ENCODE assay signal across 9 mouse cellular contexts in the genomic region with DNA sequence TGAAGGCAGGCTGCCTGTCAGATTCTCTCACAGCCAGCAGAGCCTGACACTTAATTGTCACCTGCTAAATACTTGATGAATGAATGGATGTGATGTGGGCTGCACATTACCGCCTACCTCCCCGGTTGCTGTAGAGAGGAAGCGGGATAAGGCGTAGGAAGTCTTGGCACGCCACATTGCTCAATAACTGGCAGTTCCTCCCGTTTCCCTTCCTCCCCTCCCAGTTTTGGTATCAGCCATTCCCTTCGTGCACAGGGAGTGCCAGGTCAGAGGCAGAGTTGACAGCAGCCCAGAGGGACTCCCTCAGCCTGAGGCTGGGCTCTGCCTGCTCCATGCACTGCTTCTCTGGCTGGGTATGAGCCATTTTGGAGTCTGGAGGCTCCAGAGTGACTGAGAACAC. TPM values are rescaled to one million over a fixed set of nuclear protein-coding genes. Genes with fewer than 3 reads are reported as not detected.
DNase-seq lines count a peak whose midpoint lies in the region; ATAC-seq and TF ChIP-seq lines count a peak whose summit lies in the region.
"Had no signal": no experiment of that assay in that cellular context is flagged by ENCODE, and none has a peak within 500 bp of the region (broad histone marks: within the 10 kb centered on the region; RNA-seq: fewer than 3 reads in every experiment).

No protein-coding gene starts in this region.

- ATAC-seq in common myeloid progenitor, adult 5-6 weeks (replicated peaks; ENCODE audit: low read depth, poor library complexity, severe bottlenecking): 0 out of 2 replicates have a peak, but pooled peaks have one; percentile 17
- no peak for ATAC-seq in kidney, embryonic 16.5 days (ENCODE audit: low FRiP score, low TSS enrichment)

- H3K4me3 ChIP-seq in kidney, embryonic 16.5 days (ENCODE audit: low read length): no peak overlapping the region
- H3K4me3 ChIP-seq in kidney, adult 2 months (ENCODE audit: insufficient read depth, low read depth, low read length): no peak overlapping the region
- no peak overlapping the region for H3K4me3 ChIP-seq in limb, embryonic 10.5 days
- H3K4me3 ChIP-seq: limb, embryonic 15.5 days had no signal

- 59% methylated on average over 7 of the region's 7 CpGs for WGBS in kidney, embryonic 16.5 days
- WGBS in kidney, adult 2 months: 48% methylated on average over 7 of the region's 7 CpGs
- WGBS in limb, embryonic 10.5 days: 84% methylated on average over 7 of the region's 7 CpGs

- TF ChIP-seq CTCF in kidney, adult 2 months (conservative IDR thresholded peaks at IDR 0.05; ENCODE audit: insufficient read depth, insufficient read length, low read depth, low read length): no peak

- H3K4me1 ChIP-seq in kidney, embryonic 16.5 days (ENCODE audit: insufficient read depth, low read length): peaks cover 29% of the 10 kb centered on the region
- no peaks in the 10 kb centered on the region for H3K4me1 ChIP-seq in kidney, adult 2 months (ENCODE audit: control insufficient read depth, insufficient read depth, low read length)
- 0 out of 2 replicates have a peak, but pooled peaks cover 3% of the 10 kb centered on the region for H3K4me1 ChIP-seq in limb, embryonic 10.5 days

- H3K9ac ChIP-seq in kidney, embryonic 16.5 days (replicated peaks; ENCODE audit: low read length): no peak overlapping the region
- H3K9ac ChIP-seq: limb, embryonic 15.5 days had no signal

- DNase-seq in gastrocnemius, adult 8-10 months (ENCODE audit: low spot score in 2 of 2): peak; percentile 30 to 33
- DNase-seq in gastrocnemius, postnatal 4 days (ENCODE audit: low spot score in 2 of 2): no peak
- peak; percentile 54 to 61 for DNase-seq in heart, postnatal 14 days
- DNase-seq in lung, postnatal 14 days: peak; percentile 44
- DNase-seq in kidney, adult 2 months: no peak
- no peak for DNase-seq in limb, embryonic 10.5 days (ENCODE audit: low spot score)

- intact Hi-C loops in heart, postnatal 14 days (cut with DNase I): no loop called here

- no peaks in the 10 kb centered on the region for H3K36me3 ChIP-seq in kidney, embryonic 16.5 days (ENCODE audit: insufficient read depth, low read length)
- H3K36me3 ChIP-seq in kidney, adult 2 months (ENCODE audit: control insufficient read depth, insufficient read depth, low read length): no peaks in the 10 kb centered on the region
- no peaks in the 10 kb centered on the region for H3K36me3 ChIP-seq in limb, embryonic 10.5 days
- H3K36me3 ChIP-seq: limb, embryonic 15.5 days had no signal

- H3K9me3 ChIP-seq in kidney, embryonic 16.5 days (ENCODE audit: low read length): no peaks in the 10 kb centered on the region
- no peaks in the 10 kb centered on the region for H3K9me3 ChIP-seq in limb, embryonic 10.5 days (replicated peaks)
- H3K9me3 ChIP-seq: limb, embryonic 15.5 days had no signal

- H3K27me3 ChIP-seq in kidney, embryonic 16.5 days (ENCODE audit: insufficient read depth, low read length): no peaks in the 10 kb centered on the region
- H3K27me3 ChIP-seq in kidney, adult 2 months (replicated peaks; ENCODE audit: control insufficient read depth, insufficient read depth, low read length): no peaks in the 10 kb centered on the region
- H3K27me3 ChIP-seq in limb, embryonic 10.5 days (ENCODE audit: low read depth, poor library complexity, severe bottlenecking): no peaks in the 10 kb centered on the region
- H3K27me3 ChIP-seq: limb, embryonic 15.5 days had no signal

- no peak for TF ChIP-seq POLR2A in kidney, adult 2 months (IDR thresholded peaks at IDR 0.05; ENCODE audit: low read depth, low read length)

- no peak overlapping the region for H3K27ac ChIP-seq in kidney, embryonic 16.5 days (ENCODE audit: low read length)
- no peak overlapping the region for H3K27ac ChIP-seq in kidney, adult 2 months (ENCODE audit: insufficient read depth, low read depth, low read length)
- H3K27ac ChIP-seq in limb, embryonic 10.5 days: no peak overlapping the region
- H3K27ac ChIP-seq: limb, embryonic 15.5 days had no signal

- H3K4me2 ChIP-seq in kidney, embryonic 16.5 days (replicated peaks; ENCODE audit: low read depth, low read length): no peak overlapping the region
- H3K4me2 ChIP-seq: limb, embryonic 15.5 days had no signal

RNA-seq across cellular contexts. Expression of a gene that starts 53.1 kb away (rescaled TPM):
- total RNA-seq in gastrocnemius, adult 8-10 months (2022): under 1 TPM in 2 of 4 experiments, not detected in 2; 0.15 to 0.27 TPM
- total RNA-seq in gastrocnemius, postnatal 4 days (2021): 1 to 10 TPM; 1.4 to 2.0 TPM
- total RNA-seq in common myeloid progenitor, adult 5-6 weeks (2017): not detected in 2 replicates
- total RNA-seq in heart, postnatal 14 days (2021): not detected
- 3.0 and 3.5 TPM in 2 replicates for polyA plus RNA-seq in kidney, embryonic 16.5 days (2015; fragmentation: Nextera tagmentation; extraction: Ambion mirVana)
- polyA plus RNA-seq in kidney, adult 2 months (2012; rRNA removed): 1.2 and 1.8 TPM in 2 replicates
- polyA plus RNA-seq in limb, embryonic 10.5 days (2016; fragmentation: Nextera tagmentation; extraction: Ambion mirVana): 6.5 and 13.5 TPM in 2 replicates

Comparison
In these comparisons a context has a peak if more than half of its experiments do, and no peak if none do; other contexts are left out.
1. DNase-seq: peak in gastrocnemius, adult 8-10 months (2 of 2), heart, postnatal 14 days (2 of 2) and lung, postnatal 14 days (single experiment); none in gastrocnemius, postnatal 4 days (0 of 2), kidney, adult 2 months (single experiment) and limb, embryonic 10.5 days (single experiment).